Mouse (Mus musculus) left cerebral cortex, postnatal 14 days (tissue): ENCODE data around the gene Gm20388. TPM values are rescaled to one million over a fixed set of nuclear protein-coding genes. Genes with fewer than 3 reads are reported as not detected.

Experiments used
- DNase-seq, 2 experiments: peaks; one replicate each; pipeline ENCODE4 v3.0.0; 2021 to 2022; ENCODE audit warnings: low spot score in 2 of 2, mixed read lengths in 1 of 2
- intact Hi-C: fragments of 180-260 bp; cut with DNase I; formaldehyde crosslinking; loops from one replicate; pipeline ENCODE4 v1.15.1; 2025
- total RNA-seq, 2 experiments: library from RNA; stranded (reverse); gene quantifications; 2 replicates each; pipeline ENCODE4 v1.2.3; 2021

Gm20388 gene
- total RNA-seq, 2 experiments from 2014 or later, result 2.8 to 7.3 TPM

GRCm38 (mm10) chr8:121806126-121806525 is 1895.5 kb downstream of the Gm20388 start:
- no peak for DNase-seq

GRCm38 (mm10) chr8:121808032-121808431 is 1897.4 kb downstream of the Gm20388 start:
- intact Hi-C loops, result no loop called here
- no peak for DNase-seq

More at GRCm38 (mm10) chr8:121806126-121806525, 1895.5 kb downstream of the Gm20388 start:
- intact Hi-C loops, result no loop called here

- DNase-seq, result peak; percentile 71 to 73
- intact Hi-C loops, result no loop called here
Observed at GRCm38 (mm10) chr8:121809524-121810155, 1899.0 kb downstream of the Gm20388 start.

- intact Hi-C loops, result no loop called here
- no peak for DNase-seq
Observed at GRCm38 (mm10) chr8:121811502-121811901, 1900.9 kb downstream of the Gm20388 start.

- intact Hi-C loops, result no loop called here
- DNase-seq, result no peak
Observed at GRCm38 (mm10) chr8:121811931-121812570, 1901.4 kb downstream of the Gm20388 start.

GRCm38 (mm10) chr8:121818226-121818625 is 1907.6 kb downstream of the Gm20388 start:
- intact Hi-C loops, result no loop called here
- no peak for DNase-seq

- DNase-seq, result no peak
- intact Hi-C loops, result no loop called here
Observed at GRCm38 (mm10) chr8:121820840-121821239, 1910.2 kb downstream of the Gm20388 start.

GRCm38 (mm10) chr8:121821320-121821719 is 1910.7 kb downstream of the Gm20388 start:
- intact Hi-C loops, result no loop called here
- DNase-seq, result no peak

GRCm38 (mm10) chr8:121821770-121822169 is 1911.1 kb downstream of the Gm20388 start:
- intact Hi-C loops, result no loop called here
- no peak for DNase-seq

- intact Hi-C loops, result loop anchor here (5.0 kb wide), 1 partner anchor 220 kb away; no protein-coding TSS in a partner anchor
- no peak for DNase-seq
Observed at GRCm38 (mm10) chr8:121827726-121828125, 1917.1 kb downstream of the Gm20388 start.

- no peak for DNase-seq
- intact Hi-C loops, result loop anchor here (5.0 kb wide), 1 partner anchor 221 kb away; no protein-coding TSS in a partner anchor
Observed at GRCm38 (mm10) chr8:121828376-121829023, 1917.9 kb downstream of the Gm20388 start.

GRCm38 (mm10) chr8:121829048-121829776 is 1918.6 kb downstream of the Gm20388 start, which contains the start of gene Klhdc4:
TSS of gene Klhdc4 (minus strand) at chr8:121829569.
- intact Hi-C loops, result loop anchor here (5.0 kb wide), 1 partner anchor 222 kb away; no protein-coding TSS in a partner anchor
- DNase-seq, result peak; percentile 89 to 94

GRCm38 (mm10) chr8:121829777-121830362 is 1919.2 kb downstream of the Gm20388 start:
- peak; percentile 43 to 68 for DNase-seq
- intact Hi-C loops, result loop anchor here (5.0 kb wide), 2 partner anchors 113 to 223 kb away; no protein-coding TSS in a partner anchor

- intact Hi-C loops, result loop anchor here (5.0 kb wide), 1 partner anchor 115 kb away; no protein-coding TSS in a partner anchor
- no peak for DNase-seq
Observed at GRCm38 (mm10) chr8:121832061-121832460, 1921.4 kb downstream of the Gm20388 start.

- intact Hi-C loops, result loop anchor here (5.0 kb wide), 1 partner anchor 115 kb away; no protein-coding TSS in a partner anchor
- DNase-seq, result peak; percentile 81 to 88
Observed at GRCm38 (mm10) chr8:121832503-121832902, 1921.9 kb downstream of the Gm20388 start.

- intact Hi-C loops, result no loop called here
- DNase-seq, result peak; percentile 81 to 86
Observed at GRCm38 (mm10) chr8:121841242-121841641, 1930.6 kb downstream of the Gm20388 start.

GRCm38 (mm10) chr8:121842064-121842955 is 1931.7 kb downstream of the Gm20388 start:
- no peak for DNase-seq
- intact Hi-C loops, result no loop called here

- no peak for DNase-seq
- intact Hi-C loops, result no loop called here
Observed at GRCm38 (mm10) chr8:121843184-121843733, 1932.6 kb downstream of the Gm20388 start.
